Mouse (Mus musculus) kidney, adult 2 months (tissue): ENCODE results near the gene Phf14.

Experiments used
- CTCF ChIP-seq: fragments of 200-500 bp; conservative IDR thresholded peaks from 2 replicates; pipeline ENCODE4 v1.5.1; 2011; ENCODE audit warnings: low read depth, mild to moderate bottlenecking, control low read depth, low read length, moderate library complexity, mixed read lengths; ENCODE audit not compliant: insufficient read depth, insufficient read length
- POLR2A ChIP-seq: fragments of 200-500 bp; IDR thresholded peaks from one replicate; pipeline ENCODE4 v1.6.1; 2011; ENCODE audit warnings: low read depth, low read length, control low read depth

- TF ChIP-seq CTCF: no peak
- no peak for TF ChIP-seq POLR2A
These were observed 197.5 kb downstream of the Phf14 start for GRCm38 (mm10) chr6:12105144-12105543.
